Mouse (Mus musculus): ENCODE measurements around the gene Uncx. TPM values are rescaled to one million over a fixed set of nuclear protein-coding genes. Genes with fewer than 3 reads are reported as not detected.
"Not testable (repeated sequence)": the region's sequence is repeated elsewhere in the genome, so short reads cannot be mapped to it uniquely, and the experiment has no call there.

The Uncx gene
- polyA plus RNA-seq, 1 experiment from 2014 or later: 43.3 TPM

- Histone ChIP-seq H3K9me3 (no peaks in the 10 kb centered on the region), H3K9ac (no peak overlapping the region), H3K4me3 (no peak overlapping the region), H3K27me3 (peaks cover 25% of the 10 kb centered on the region), H3K4me1 (replicated peaks) (peaks cover 24% of the 10 kb centered on the region), H3K27ac (replicated peaks) (no peak overlapping the region), H3K4me2 (no peak overlapping the region), H3K36me3 (no peaks in the 10 kb centered on the region)
- WGBS: 7% methylated on average over 7 of the region's 7 CpGs
- ATAC-seq (ENCODE audit: low read depth): no peak
Measured at GRCm38 (mm10) chr5:139572526-139572925, 29.2 kb downstream of the Uncx start.

GRCm38 (mm10) chr5:139573606-139574311, 30.5 kb downstream of the Uncx start:
- H3K27me3 ChIP-seq: peaks cover 30% of the 10 kb centered on the region
- H3K9me3 ChIP-seq: no peaks in the 10 kb centered on the region
- H3K4me1 ChIP-seq (replicated peaks): peaks cover 16% of the 10 kb centered on the region
- no peak overlapping the region for H3K4me3 ChIP-seq
- no peak overlapping the region for H3K4me2 ChIP-seq
- ATAC-seq (ENCODE audit: low read depth): no peak
- 78% methylated on average over 7 of the region's 7 CpGs for WGBS
- H3K9ac ChIP-seq: no peak overlapping the region
- H3K27ac ChIP-seq (replicated peaks): no peak overlapping the region
- no peaks in the 10 kb centered on the region for H3K36me3 ChIP-seq

- WGBS: 63% methylated on average over 9 of the region's 9 CpGs
- Histone ChIP-seq H3K9me3 (no peaks in the 10 kb centered on the region), H3K4me2 (no peak overlapping the region), H3K36me3 (no peaks in the 10 kb centered on the region), H3K4me1 (replicated peaks) (peaks cover 20% of the 10 kb centered on the region), H3K4me3 (no peak overlapping the region), H3K27ac (replicated peaks) (no peak overlapping the region), H3K27me3 (peaks cover 32% of the 10 kb centered on the region), H3K9ac (no peak overlapping the region)
- no peak for ATAC-seq (ENCODE audit: low read depth)
Measured at GRCm38 (mm10) chr5:139575054-139575453, 31.8 kb downstream of the Uncx start.

GRCm38 (mm10) chr5:139580171-139580743, 37.0 kb downstream of the Uncx start:
- H3K4me3 ChIP-seq: no peak overlapping the region
- 23% methylated on average over 27 of the region's 27 CpGs for WGBS
- 0 out of 2 replicates have a peak overlapping the region, but pooled peaks have one; percentile 1 for H3K9ac ChIP-seq

GRCm38 (mm10) chr5:139581308-139581868, 38.1 kb downstream of the Uncx start:
- no peak overlapping the region for H3K27ac ChIP-seq (replicated peaks)
- under 1% methylated on average over 10 of the region's 10 CpGs for WGBS
- H3K4me2 ChIP-seq: no peak overlapping the region
- H3K27me3 ChIP-seq: peaks cover 78% of the 10 kb centered on the region
- H3K4me1 ChIP-seq (replicated peaks): peaks cover 46% of the 10 kb centered on the region
- peak overlapping the region; percentile 1; the same call in 1 of the 2 replicates for H3K9ac ChIP-seq
- ATAC-seq (ENCODE audit: low read depth): peak; percentile 48
- H3K4me3 ChIP-seq: no peak overlapping the region
- no peaks in the 10 kb centered on the region for H3K9me3 ChIP-seq
- no peaks in the 10 kb centered on the region for H3K36me3 ChIP-seq

More at GRCm38 (mm10) chr5:139580171-139580743, 37.0 kb downstream of the Uncx start:
- Histone ChIP-seq H3K36me3 (no peaks in the 10 kb centered on the region), H3K4me2 (peak overlapping the region; percentile 30), H3K4me1 (replicated peaks) (peaks cover 41% of the 10 kb centered on the region), H3K27ac (replicated peaks) (peak overlapping the region; percentile 20; the same call in 1 of the 2 replicates), H3K9me3 (no peaks in the 10 kb centered on the region), H3K27me3 (peaks cover 66% of the 10 kb centered on the region)
- no peak for ATAC-seq (ENCODE audit: low read depth)

GRCm38 (mm10) chr5:139584971-139585747, 41.9 kb downstream of the Uncx start:
- Histone ChIP-seq H3K4me3 (0 out of 2 replicates have a peak overlapping the region, but pooled peaks have one; percentile 8), H3K4me1 (replicated peaks) (peaks cover 40% of the 10 kb centered on the region), H3K9ac (peak overlapping the region; percentile 60), H3K4me2 (peak overlapping the region; percentile 42), H3K36me3 (no peaks in the 10 kb centered on the region), H3K27me3 (peaks cover 69% of the 10 kb centered on the region), H3K27ac (replicated peaks) (peak overlapping the region; percentile 68), H3K9me3 (no peaks in the 10 kb centered on the region)
- ATAC-seq (ENCODE audit: low read depth): peak; percentile 37; the same call in 1 of the 2 replicates
- under 1% methylated on average over 39 of the region's 39 CpGs for WGBS

- H3K27ac ChIP-seq (replicated peaks): peak overlapping the region; percentile 68
- H3K4me1 ChIP-seq (replicated peaks): peaks cover 35% of the 10 kb centered on the region
- H3K36me3 ChIP-seq: no peaks in the 10 kb centered on the region
- no peaks in the 10 kb centered on the region for H3K9me3 ChIP-seq
- peaks cover 64% of the 10 kb centered on the region for H3K27me3 ChIP-seq
- peak overlapping the region; percentile 60 for H3K9ac ChIP-seq
- H3K4me3 ChIP-seq: 0 out of 2 replicates have a peak overlapping the region, but pooled peaks have one; percentile 8
- 6% methylated on average over 8 of the region's 8 CpGs for WGBS
- H3K4me2 ChIP-seq: peak overlapping the region; percentile 42
- no peak for ATAC-seq (ENCODE audit: low read depth)
Measured at GRCm38 (mm10) chr5:139585748-139586060, 42.4 kb downstream of the Uncx start.

GRCm38 (mm10) chr5:139587459-139587858, 44.2 kb downstream of the Uncx start:
- not testable (repeated sequence) for H3K4me2 ChIP-seq; H3K4me3 ChIP-seq; H3K9me3 ChIP-seq; H3K36me3 ChIP-seq; H3K9ac ChIP-seq; ATAC-seq (ENCODE audit: low read depth); H3K27ac ChIP-seq (replicated peaks)
- peaks cover 20% of the 10 kb centered on the region for H3K4me1 ChIP-seq (replicated peaks)
- WGBS: 84% methylated on average over 4 of the region's 5 CpGs
- H3K27me3 ChIP-seq: peaks cover 60% of the 10 kb centered on the region

GRCm38 (mm10) chr5:139590682-139591360, 47.5 kb downstream of the Uncx start:
- Histone ChIP-seq H3K4me1 (replicated peaks) (peaks cover 26% of the 10 kb centered on the region), H3K27me3 (peaks cover 46% of the 10 kb centered on the region)
- not testable (repeated sequence) for H3K9me3 ChIP-seq; H3K27ac ChIP-seq (replicated peaks); H3K9ac ChIP-seq; H3K4me3 ChIP-seq; ATAC-seq (ENCODE audit: low read depth); H3K36me3 ChIP-seq; H3K4me2 ChIP-seq
- WGBS: 46% methylated on average over 6 of the region's 6 CpGs

- no peak overlapping the region for H3K9ac ChIP-seq
- H3K36me3 ChIP-seq: no peaks in the 10 kb centered on the region
- no peak for ATAC-seq (ENCODE audit: low read depth)
- H3K27me3 ChIP-seq: peaks cover 46% of the 10 kb centered on the region
- H3K27ac ChIP-seq (replicated peaks): no peak overlapping the region
- no peaks in the 10 kb centered on the region for H3K9me3 ChIP-seq
- 89% methylated on average over 3 of the region's 3 CpGs for WGBS
- no peak overlapping the region for H3K4me3 ChIP-seq
- peaks cover 25% of the 10 kb centered on the region for H3K4me1 ChIP-seq (replicated peaks)
- H3K4me2 ChIP-seq: no peak overlapping the region
Measured at GRCm38 (mm10) chr5:139592011-139592410, 48.7 kb downstream of the Uncx start.

- H3K27ac ChIP-seq (replicated peaks): no peak overlapping the region
Measured at GRCm38 (mm10) chr5:139592850-139593249, 49.6 kb downstream of the Uncx start.

More at GRCm38 (mm10) chr5:139592850-139593249, 49.6 kb downstream of the Uncx start:
- ATAC-seq (ENCODE audit: low read depth): no peak
- no peak overlapping the region for H3K9ac ChIP-seq
- WGBS: 72% methylated on average over 3 of the region's 3 CpGs
- H3K4me2 ChIP-seq: no peak overlapping the region
- H3K4me3 ChIP-seq: no peak overlapping the region
- H3K27me3 ChIP-seq: peaks cover 50% of the 10 kb centered on the region
- peaks cover 29% of the 10 kb centered on the region for H3K4me1 ChIP-seq (replicated peaks)
- no peaks in the 10 kb centered on the region for H3K36me3 ChIP-seq
- H3K9me3 ChIP-seq: no peaks in the 10 kb centered on the region

Data from neural tube, embryonic 13.5 days (tissue).